Mouse (Mus musculus) MEL (cell line): Measurements from ENCODE around the gene Usp49. TPM values are rescaled to one million over a fixed set of nuclear protein-coding genes. Genes with fewer than 3 reads are reported as not detected.
A peak's percentile ranks its signal among the peaks of the same experiment; 100 is the strongest.

ENCODE experiments used
- DNase-seq: peaks from one replicate; pipeline ENCODE4 v3.0.0; 2011; ENCODE audit warnings: low read depth, low spot score
- H3K27ac ChIP-seq: 2 replicates; pipeline ENCODE4 v1.5.1; 2012; ENCODE audit warnings: low read depth, mild to moderate bottlenecking, control low read depth, low read length, moderate library complexity; ENCODE audit not compliant: control insufficient read depth
- H3K27me3 ChIP-seq, 2 experiments: fragments of 150-350 bp in 1 of 2; sonication (generic) in 1 of 2; 2 replicates each; pipeline ENCODE4 v1.6.1; 2012; ENCODE audit warnings: low read length in 2 of 2, mild to moderate bottlenecking in 2 of 2, improper control_type of control experiment in 1 of 2, moderate library complexity in 1 of 2; ENCODE audit not compliant: insufficient read depth in 2 of 2, control insufficient read depth in 1 of 2
- H3K36me3 ChIP-seq, 2 experiments: 2 replicates each; pipeline ENCODE4 v1.6.1; 2012 to 2014; ENCODE audit warnings: low read length in 2 of 2, improper control_type of control experiment in 1 of 2, inconsistent platforms in 1 of 2, mild to moderate bottlenecking in 1 of 2; ENCODE audit not compliant: insufficient read depth in 2 of 2, control insufficient read depth in 1 of 2
- H3K4me1 ChIP-seq, 2 experiments: fragments of 150-350 bp in 1 of 2; sonication (generic) in 1 of 2; 2 replicates each; pipeline ENCODE4 v1.6.1; 2012; ENCODE audit warnings: low read length in 2 of 2, improper control_type of control experiment in 1 of 2, mild to moderate bottlenecking in 1 of 2; ENCODE audit not compliant: insufficient read depth in 2 of 2, control insufficient read depth in 1 of 2
- H3K4me3 ChIP-seq, 2 experiments: fragments of 150-350 bp in 1 of 2; sonication (generic) in 1 of 2; 2 replicates each; pipeline ENCODE4 v1.5.1; 2012; ENCODE audit warnings: low read depth in 2 of 2, low read length in 2 of 2, mild to moderate bottlenecking in 2 of 2, moderate library complexity in 2 of 2, control low read depth in 1 of 2, improper control_type of control experiment in 1 of 2; ENCODE audit not compliant: control insufficient read depth in 1 of 2, insufficient read depth in 1 of 2
- H3K79me2 ChIP-seq: 2 replicates; pipeline ENCODE4 v1.6.1; 2012; ENCODE audit warnings: mild to moderate bottlenecking, low read length, moderate library complexity; ENCODE audit not compliant: control insufficient read depth, poor library complexity, insufficient read depth
- H3K9ac ChIP-seq: 2 replicates; pipeline ENCODE4 v1.6.1; 2012; ENCODE audit warnings: low read depth, mild to moderate bottlenecking, control low read depth, low read length, moderate library complexity; ENCODE audit not compliant: control insufficient read depth, poor library complexity, severe bottlenecking
- H3K9me3 ChIP-seq: fragments of 150-350 bp; sonication (generic); replicated peaks from 2 replicates; pipeline ENCODE4 v1.6.1; 2012; ENCODE audit warnings: mild to moderate bottlenecking, low read length, improper control_type of control experiment, moderate library complexity; ENCODE audit not compliant: insufficient read depth
- BHLHE40 ChIP-seq: IDR thresholded peaks from 2 replicates; pipeline ENCODE4 v1.6.1; 2012; ENCODE audit warnings: low read depth, mild to moderate bottlenecking, inconsistent platforms, low read length, improper control_type of control experiment, borderline replicate concordance
- CHD1 ChIP-seq: IDR thresholded peaks from 2 replicates; pipeline ENCODE4 v1.6.1; 2012; ENCODE audit warnings: low read depth, mild to moderate bottlenecking, inconsistent platforms, low read length, improper control_type of control experiment
- CHD2 ChIP-seq: IDR thresholded peaks from 2 replicates; pipeline ENCODE4 v1.6.1; 2011; ENCODE audit warnings: low read length, improper control_type of control experiment
- CTCF ChIP-seq, 3 experiments: IDR thresholded peaks in 2 of 3; conservative IDR thresholded peaks in 1 of 3; 2 replicates each; pipeline ENCODE4 v1.5.1; 2011 to 2012; ENCODE audit warnings: low read length in 3 of 3, low read depth in 2 of 3, mild to moderate bottlenecking in 2 of 3, improper control_type of control experiment in 1 of 3, inconsistent platforms in 1 of 3, mixed read lengths in 1 of 3, moderate library complexity in 1 of 3; ENCODE audit not compliant: control insufficient read depth in 1 of 3, insufficient read depth in 1 of 3, poor library complexity in 1 of 3, severe bottlenecking in 1 of 3
- EP300 ChIP-seq, 2 experiments: IDR thresholded peaks; 2 replicates each; pipeline ENCODE4 v1.6.1; 2011; ENCODE audit warnings: improper control_type of control experiment in 2 of 2, low read length in 2 of 2, low read depth in 1 of 2, mild to moderate bottlenecking in 1 of 2
- GABPA ChIP-seq: IDR thresholded peaks from 2 replicates; pipeline ENCODE4 v1.6.1; 2012; ENCODE audit warnings: low read depth, mild to moderate bottlenecking, inconsistent platforms, low read length, improper control_type of control experiment, moderate library complexity
- HCFC1 ChIP-seq: IDR thresholded peaks from 2 replicates; pipeline ENCODE4 v1.6.1; 2012; ENCODE audit warnings: low read depth, mild to moderate bottlenecking, inconsistent platforms, low read length, improper control_type of control experiment, moderate library complexity
- KAT2A ChIP-seq: conservative IDR thresholded peaks from 2 replicates; pipeline ENCODE4 v1.6.1; 2012; ENCODE audit warnings: low read depth, low read length, improper control_type of control experiment, inconsistent platforms
- MAZ ChIP-seq: IDR thresholded peaks from 2 replicates; pipeline ENCODE4 v1.6.1; 2012; ENCODE audit warnings: low read depth, mild to moderate bottlenecking, inconsistent platforms, low read length, improper control_type of control experiment
- MXI1 ChIP-seq: IDR thresholded peaks from 2 replicates; pipeline ENCODE4 v1.6.1; 2011; ENCODE audit warnings: mild to moderate bottlenecking, low read depth, low read length, improper control_type of control experiment
- MYB ChIP-seq: IDR thresholded peaks from 2 replicates; pipeline ENCODE4 v1.6.1; 2011; ENCODE audit warnings: mild to moderate bottlenecking, low read depth, low read length, improper control_type of control experiment
- POLR2A ChIP-seq, 2 experiments: IDR thresholded peaks; 2 replicates each; pipeline ENCODE4 v1.6.1; 2011 to 2012; ENCODE audit warnings: low read length in 2 of 2, mild to moderate bottlenecking in 2 of 2, control low read depth in 1 of 2, improper control_type of control experiment in 1 of 2, low read depth in 1 of 2, moderate library complexity in 1 of 2; ENCODE audit not compliant: control insufficient read depth in 1 of 2, insufficient read depth in 1 of 2, poor library complexity in 1 of 2
- RCOR1 ChIP-seq: IDR thresholded peaks from 2 replicates; pipeline ENCODE4 v1.6.1; 2012; ENCODE audit warnings: low read depth, mild to moderate bottlenecking, inconsistent platforms, low read length, improper control_type of control experiment
- SMC3 ChIP-seq: IDR thresholded peaks from 2 replicates; pipeline ENCODE4 v1.6.1; 2011; ENCODE audit warnings: low read depth, low read length, improper control_type of control experiment
- TBP ChIP-seq: IDR thresholded peaks from 2 replicates; pipeline ENCODE4 v1.8.0; 2011; ENCODE audit warnings: low read depth, low read length, improper control_type of control experiment
- TCF12 ChIP-seq: IDR thresholded peaks from 2 replicates; pipeline ENCODE4 v1.6.1; 2014; ENCODE audit warnings: low read depth, mild to moderate bottlenecking, inconsistent platforms, low read length, improper control_type of control experiment, moderate library complexity
- UBTF ChIP-seq: IDR thresholded peaks from 2 replicates; pipeline ENCODE4 v1.6.1; 2012; ENCODE audit warnings: low read depth, mild to moderate bottlenecking, inconsistent platforms, low read length, improper control_type of control experiment, moderate library complexity, borderline replicate concordance; ENCODE audit not compliant: insufficient read depth
- USF1 ChIP-seq: IDR thresholded peaks from 2 replicates; pipeline ENCODE4 v1.6.1; 2014; ENCODE audit warnings: low read depth, mild to moderate bottlenecking, inconsistent platforms, low read length, improper control_type of control experiment, moderate library complexity
- ZC3H11A ChIP-seq: IDR thresholded peaks from 2 replicates; pipeline ENCODE4 v1.6.1; 2012; ENCODE audit warnings: low read depth, mild to moderate bottlenecking, inconsistent platforms, low read length, improper control_type of control experiment
- ZKSCAN1 ChIP-seq: IDR thresholded peaks from 2 replicates; pipeline ENCODE4 v1.6.1; 2012; ENCODE audit warnings: low read depth, mild to moderate bottlenecking, inconsistent platforms, low read length, improper control_type of control experiment, moderate library complexity
- ZMIZ1 ChIP-seq: IDR thresholded peaks from 2 replicates; pipeline ENCODE4 v1.6.1; 2012; ENCODE audit warnings: low read depth, mild to moderate bottlenecking, inconsistent platforms, low read length, improper control_type of control experiment, moderate library complexity
- ZNF384 ChIP-seq: IDR thresholded peaks from 2 replicates; pipeline ENCODE4 v1.6.1; 2012; ENCODE audit warnings: low read depth, mild to moderate bottlenecking, inconsistent platforms, low read length, improper control_type of control experiment
- polyA plus RNA-seq, 2 experiments: library from polyadenylated mRNA; stranded (reverse) in 1 of 2; unstranded in 1 of 2; fragments of >175 nt in 1 of 2; fragments of >200 nt in 1 of 2; gene quantifications; 2 replicates each; pipeline versions ENCODE4 v1.2.1 to v1.2.4; 2012; ENCODE audit warnings: low replicate concordance in 2 of 2, low read depth in 1 of 2; ENCODE audit not compliant: insufficient read length in 2 of 2, insufficient read depth in 1 of 2, missing spikeins in 1 of 2
- total RNA-seq: library from RNA; depleted of rRNA; stranded (reverse); fragments of 300-350 nt; gene quantifications from 2 replicates; pipeline ENCODE4 v1.2.3, GENCODE M21; 2012

The Usp49 gene
- total and polyA plus RNA-seq, 3 experiments: 5.2 to 16.1 TPM; not detected in 1

- peak overlapping the region; percentile 86 to 96 for H3K4me3 ChIP-seq
- H3K36me3 ChIP-seq: peaks cover 0 to 53% of the 10 kb centered on the region in 2 experiments; a peak in 2 of 4 replicates
- H3K4me1 ChIP-seq: peaks cover 20 to 61% of the 10 kb centered on the region in 2 experiments
- DNase-seq: peak; percentile 60
- no peaks in the 10 kb centered on the region for H3K9me3 ChIP-seq
- H3K27ac ChIP-seq: peak overlapping the region; percentile 98
- TF ChIP-seq MAZ: no peak; the same call in 1 of the 2 replicates
- no peak for TF ChIP-seq SMC3
- TF ChIP-seq EP300 (IDR thresholded peaks at IDR 0.05; ENCODE audit: low read depth in 1 of 2, low read length in 2 of 2): peak in 1 of 2 experiments; percentile 5; a peak in 1 of 4 replicates
- peak; percentile 18; the same call in 1 of the 2 replicates for TF ChIP-seq BHLHE40
- no peak for TF ChIP-seq CHD2
- peak; percentile 38; the same call in 1 of the 2 replicates for TF ChIP-seq MXI1
- TF ChIP-seq, all 39 proteins: peak for 3
- H3K9ac ChIP-seq: peak overlapping the region; percentile 92
- H3K27me3 ChIP-seq: no peaks in the 10 kb centered on the region
- peaks cover 28% of the 10 kb centered on the region for H3K79me2 ChIP-seq
Observed at GRCm38 (mm10) chr17:47594183-47594968, 36.1 kb upstream of the Usp49 start.

DNA sequence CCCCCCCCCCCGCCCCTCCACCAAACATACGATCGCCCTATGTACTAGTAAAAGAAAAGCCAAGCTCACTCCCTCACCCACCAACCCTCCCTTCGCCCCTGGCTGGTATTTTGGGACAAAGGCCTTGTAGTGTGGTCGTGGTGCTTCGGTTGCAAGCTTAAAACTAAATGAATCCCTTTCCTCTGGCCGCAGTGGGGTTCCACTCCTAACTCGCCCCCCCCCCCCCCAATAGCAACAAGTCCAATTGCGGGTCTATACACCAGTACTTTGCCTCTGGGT is 35.6 kb upstream of the Usp49 start:
- H3K27ac ChIP-seq: peak overlapping the region; percentile 98
- DNase-seq: peak; percentile 51
- no peak for TF ChIP-seq UBTF
- no peak for TF ChIP-seq ZNF384
- TF ChIP-seq RCOR1: no peak
- no peak for TF ChIP-seq ZMIZ1
- no peak for TF ChIP-seq ZC3H11A
- no peak for TF ChIP-seq TCF12
- TF ChIP-seq TBP: no peak
- no peak for TF ChIP-seq ZKSCAN1
- TF ChIP-seq SMC3: no peak
- no peak for TF ChIP-seq KAT2A
- TF ChIP-seq MYB: no peak
- no peak; the same call in 1 of the 2 replicates for TF ChIP-seq CHD1
- no peak; the same call in 1 of the 2 replicates for TF ChIP-seq MAZ
- no peak for TF ChIP-seq USF1
- TF ChIP-seq GABPA: no peak
- TF ChIP-seq CTCF (IDR thresholded peaks at IDR 0.05 in 2 of 3, conservative IDR thresholded peaks at IDR 0.05 in 1 of 3; ENCODE audit: control insufficient read depth in 1 of 3, insufficient read depth in 1 of 3, low read depth in 2 of 3, low read length in 3 of 3, poor library complexity in 1 of 3, severe bottlenecking in 1 of 3): no peak
- TF ChIP-seq HCFC1: no peak
- TF ChIP-seq POLR2A (IDR thresholded peaks at IDR 0.05; ENCODE audit: control insufficient read depth in 1 of 2, insufficient read depth in 1 of 2, low read depth in 1 of 2, low read length in 2 of 2, poor library complexity in 1 of 2): no peak
- no peaks in the 10 kb centered on the region for H3K27me3 ChIP-seq
- H3K9ac ChIP-seq: peak overlapping the region; percentile 92
- peaks cover 28% of the 10 kb centered on the region for H3K79me2 ChIP-seq
- H3K4me1 ChIP-seq: peaks cover 20 to 67% of the 10 kb centered on the region in 2 experiments
- no peaks in the 10 kb centered on the region for H3K9me3 ChIP-seq
- H3K36me3 ChIP-seq: peaks cover 0 to 58% of the 10 kb centered on the region in 2 experiments; a peak in 2 of 4 replicates
- peak overlapping the region; percentile 86 to 96 for H3K4me3 ChIP-seq
